Mouse (Mus musculus) bone marrow, adult 2 months (tissue): Measurements from ENCODE around the gene Marcksl1.

Experiments used
- CTCF ChIP-seq: fragments of 200-500 bp; IDR thresholded peaks from 2 replicates; pipeline ENCODE4 v1.5.1; 2011; ENCODE audit warnings: low read length, control low read depth; ENCODE audit not compliant: control insufficient read depth, insufficient read depth
- POLR2A ChIP-seq: fragments of 200-500 bp; IDR thresholded peaks from 2 replicates; pipeline ENCODE4 v1.6.1; 2011; ENCODE audit warnings: low read depth, mild to moderate bottlenecking, control low read depth, low read length, borderline replicate concordance; ENCODE audit not compliant: control insufficient read depth

DNA sequence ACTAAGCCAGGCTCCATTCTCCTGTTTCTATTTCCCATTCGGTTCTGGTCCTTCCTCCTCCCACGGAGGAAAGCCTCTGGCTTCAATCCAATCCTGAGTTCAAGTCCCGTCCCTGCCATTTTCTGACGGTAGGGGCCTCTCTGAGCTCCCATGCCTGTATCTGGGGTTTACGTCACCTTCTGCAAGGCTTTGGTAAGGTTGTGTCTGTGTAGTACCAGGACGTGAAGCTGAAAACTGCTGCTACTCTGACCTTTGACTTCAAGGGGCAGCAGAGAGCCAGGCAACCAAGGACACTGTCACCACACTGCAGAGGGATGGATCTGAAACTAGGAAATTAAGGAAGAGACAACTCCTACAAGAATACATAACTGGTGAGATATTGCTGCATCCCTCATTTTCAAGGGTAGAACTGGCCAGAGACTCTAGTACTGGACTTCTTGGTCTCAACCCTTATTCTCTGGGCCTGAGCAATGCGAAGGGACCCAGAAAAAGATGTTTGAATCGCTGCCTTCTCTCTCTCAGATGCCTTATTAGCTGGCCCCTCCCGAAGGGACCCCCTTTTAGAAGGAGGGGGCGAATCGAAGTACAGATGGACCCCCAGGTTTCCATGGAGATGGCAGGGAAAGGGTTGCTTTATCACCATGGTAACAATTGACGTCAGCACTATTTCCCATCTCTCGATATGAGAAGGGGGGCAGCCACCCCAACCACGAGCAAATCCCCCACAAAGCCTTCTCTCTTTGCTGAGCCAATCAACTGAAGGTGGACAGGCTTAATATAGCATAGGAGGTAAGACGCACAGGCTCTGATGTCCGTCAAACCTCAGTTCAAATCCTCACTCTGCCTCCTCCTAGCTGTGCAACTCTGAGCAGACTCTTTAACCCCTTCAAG is 17.5 kb upstream of the Marcksl1 start:
- TF ChIP-seq POLR2A = no peak
- peak; percentile 70 for TF ChIP-seq CTCF
